Mouse (Mus musculus) E14TG2a.4 (cell line): Measurements from ENCODE around the gene Ablim1.

Experiments
- CTCF ChIP-seq: conservative IDR thresholded peaks from 2 replicates; pipeline ENCODE4 v1.5.1; 2014; ENCODE audit warnings: low read length
- NANOG ChIP-seq: IDR thresholded peaks from 2 replicates; pipeline ENCODE4 v1.6.1; 2014; ENCODE audit warnings: borderline replicate concordance, low read length, mixed read lengths

DNA sequence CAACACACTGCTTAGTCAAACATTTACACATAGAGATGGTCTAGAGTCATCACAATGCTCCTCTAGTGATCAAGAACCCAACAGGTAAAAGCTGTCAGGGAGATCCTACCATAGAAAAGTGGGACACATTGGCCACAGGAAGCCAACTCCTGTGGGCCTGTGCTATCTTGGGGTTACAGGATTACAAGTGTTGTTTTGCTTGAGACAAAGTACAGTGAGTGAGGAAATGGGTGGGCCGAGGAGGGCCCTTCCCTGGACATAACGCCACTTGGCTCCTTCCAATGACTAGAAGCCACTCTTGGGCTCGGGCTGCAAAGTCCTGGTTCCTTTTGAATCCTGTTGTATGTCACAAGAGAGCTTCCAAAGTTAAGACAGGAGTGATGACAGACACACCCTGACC, 129.7 kb downstream of the Ablim1 start:
- TF ChIP-seq CTCF (no peak), NANOG (no peak)
